ENCODE assay signal across 11 mouse cellular contexts in the genomic region with DNA sequence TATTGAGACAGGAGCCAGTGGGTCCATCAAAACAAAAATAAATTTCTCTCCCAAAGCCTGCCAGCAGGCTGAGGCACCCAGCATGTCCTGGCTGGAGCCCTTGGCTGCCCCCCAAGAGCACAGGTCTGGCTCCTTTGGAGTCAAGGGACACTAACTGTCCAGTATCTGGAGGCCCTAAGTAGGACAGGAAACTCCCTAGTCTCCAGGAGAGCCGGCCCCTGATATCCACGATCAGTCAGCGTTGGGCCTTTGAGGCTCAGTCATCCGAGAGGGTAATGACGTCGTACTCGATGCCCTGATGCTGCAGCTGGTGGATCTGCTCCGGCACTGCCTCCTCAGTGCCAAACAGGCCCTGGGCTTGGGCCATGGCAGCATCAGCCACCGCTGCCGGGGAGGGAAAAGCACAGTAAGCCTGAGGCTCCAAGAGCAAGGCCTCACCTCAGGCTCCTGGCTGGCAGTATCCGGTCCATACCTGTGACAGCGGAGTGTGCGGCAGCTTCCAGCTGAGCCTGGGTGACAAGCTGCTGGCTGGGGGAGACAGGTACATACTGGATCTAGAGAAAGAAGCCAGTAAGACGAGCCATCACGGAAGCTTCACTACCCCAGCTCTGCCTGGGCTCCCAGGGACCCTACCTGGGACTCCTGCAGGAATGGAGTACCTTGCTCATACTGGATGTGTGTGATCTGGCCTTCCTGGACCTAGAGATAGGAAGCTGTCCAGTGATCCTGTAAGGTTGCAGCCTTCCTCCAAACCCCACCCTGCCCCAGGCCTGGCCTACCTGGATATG. TPM values are rescaled to one million over a fixed set of nuclear protein-coding genes. Genes with fewer than 3 reads are reported as not detected.
DNase-seq lines count a peak whose midpoint lies in the region.
"Had no signal": no experiment of that assay in that cellular context is flagged by ENCODE, and none has a peak within 500 bp of the region (broad histone marks: within the 10 kb centered on the region; RNA-seq: fewer than 3 reads in every experiment).

No protein-coding gene starts in this region.

- DNase-seq in layer of hippocampus, adult 11-12 months (ENCODE audit: low spot score), result peak; percentile 21
- DNase-seq in layer of hippocampus, postnatal 10 days (ENCODE audit: low spot score in 2 of 2), result no peak
- peak; percentile 51 for DNase-seq in MN1 (ENCODE audit: low spot score)
- DNase-seq in cerebellum, adult 11-12 months, result peak; percentile 80
- peak; percentile 72 to 80 for DNase-seq in gastrocnemius, adult 8-10 months (ENCODE audit: low spot score in 2 of 2)
- DNase-seq in c-Kit-positive CD71-positive TER-119-positive erythroid progenitor cells, embryonic 14.5 days (ENCODE audit: low spot score), result no peak
- DNase-seq in spleen, adult 18-20 months, result no peak
- DNase-seq: adrenal gland, adult 8-10 months; kidney, adult 18-20 months; lung, postnatal 4 days; right cerebral cortex, postnatal 25 days had no signal

RNA-seq across cellular contexts. Expression of a gene that starts 13.0 kb away (rescaled TPM):
- total RNA-seq in layer of hippocampus, postnatal 10 days (2021), result 10 to 100 TPM; 45.0 to 50.9 TPM
- 10 to 100 TPM; 24.1 to 31.0 (median 27.2) TPM for total RNA-seq in gastrocnemius, adult 8-10 months (2022)

RNA-seq across cellular contexts. Expression of a gene that starts 19.5 kb away (rescaled TPM):
- total RNA-seq in layer of hippocampus, postnatal 10 days (2021), result 10 to 100 TPM; 24.0 to 24.1 TPM
- total RNA-seq in gastrocnemius, adult 8-10 months (2022), result 10 to 100 TPM in 1 of 4 experiments, 1 to 10 TPM in 3; 7.7 to 10.6 (median 8.1) TPM

RNA-seq across cellular contexts. Expression of a gene that starts 34.6 kb away (rescaled TPM):
- total RNA-seq in layer of hippocampus, postnatal 10 days (2021), result 10 to 100 TPM; 72.9 to 79.2 TPM
- 10 to 100 TPM in 2 of 4 experiments, 1 to 10 TPM in 2; 8.0 to 19.5 (median 11.9) TPM for total RNA-seq in gastrocnemius, adult 8-10 months (2022)

RNA-seq across cellular contexts. Expression of a gene that starts 48.5 kb away (rescaled TPM):
- total RNA-seq in layer of hippocampus, postnatal 10 days (2021), result 1 to 10 TPM; 2.8 TPM
- total RNA-seq in gastrocnemius, adult 8-10 months (2022), result under 1 TPM; 0.15 to 0.83 (median 0.58) TPM

RNA-seq across cellular contexts. Expression of a gene that starts 58.8 kb away (rescaled TPM):
- total RNA-seq in layer of hippocampus, postnatal 10 days (2021), result 1 to 10 TPM; 3.5 to 4.7 TPM
- total RNA-seq in gastrocnemius, adult 8-10 months (2022), result 10 to 100 TPM; 39.0 to 44.4 (median 39.5) TPM

Comparison
In these comparisons a context has a peak if more than half of its experiments do, and no peak if none do; other contexts are left out.
1. DNase-seq: peak in layer of hippocampus, adult 11-12 months (single experiment), MN1 (single experiment), cerebellum, adult 11-12 months (single experiment) and gastrocnemius, adult 8-10 months (2 of 2); none in layer of hippocampus, postnatal 10 days (0 of 2), c-Kit-positive CD71-positive TER-119-positive erythroid progenitor cells, embryonic 14.5 days (single experiment) and spleen, adult 18-20 months (0 of 2).